Mouse (Mus musculus): ENCODE results near the gene Hmga2. TPM values are rescaled to one million over a fixed set of nuclear protein-coding genes. Genes with fewer than 3 reads are reported as not detected.

The Hmga2 gene
- total RNA-seq, 2 experiments from 2014 or later = 0.25 to 0.26 TPM

DNA sequence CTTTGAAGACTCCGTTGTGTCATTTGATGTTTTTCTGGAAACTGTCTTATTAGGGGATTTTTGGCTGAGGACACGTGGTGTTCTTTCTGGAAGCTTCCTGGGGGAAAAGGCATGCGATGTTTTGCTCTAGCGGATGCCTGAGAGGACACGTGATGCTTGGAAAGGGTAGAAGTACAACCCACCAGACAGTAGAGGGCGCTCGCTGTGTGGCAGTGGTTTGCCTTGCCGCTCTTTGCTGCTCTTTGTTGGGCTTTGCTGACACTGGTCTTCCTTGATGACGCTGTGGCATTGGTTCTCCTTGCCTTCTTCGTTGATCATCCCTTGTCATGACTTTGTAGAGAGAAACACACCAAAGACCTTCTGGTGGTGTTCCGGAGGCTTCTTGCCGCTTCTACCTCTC, 156.7 kb downstream of the Hmga2 start:
- no peak overlapping the region for H3K27ac ChIP-seq
- TF ChIP-seq CTCF (IDR thresholded peaks at IDR 0.05) = no peak
- intact Hi-C loops (cut with DNase I) = no loop called here
- DNase-seq (ENCODE audit: extremely low spot score in 1 of 2, low spot score in 2 of 2) = no peak
- H3K4me3 ChIP-seq = no peak overlapping the region

Small RNAs within 50 kb of the gene (microRNA-seq; reads per million reads assigned to microRNA genes)
- gene Mir763 = 0 reads per million in 2 experiments

Other genes with a start within 250 kb of the Hmga2 start
- gene Llph, start 249.4 kb downstream of the Hmga2 start, total RNA-seq (2021) = 10 to 100 TPM; 21.7 to 24.3 TPM